Mouse (Mus musculus): ENCODE measurements around the gene Pmm1. TPM values are rescaled to one million over a fixed set of nuclear protein-coding genes. Genes with fewer than 3 reads are reported as not detected.

Gene Pmm1
- polyA plus RNA-seq, 1 experiment from 2014 or later = 100 TPM

GRCm38 (mm10) chr15:81950716-81951115 is 10.0 kb downstream of the Pmm1 start:
- no peaks in the 10 kb centered on the region for H3K9me3 ChIP-seq (ENCODE audit: control insufficient read depth, low read length)
- 87% methylated on average over 5 of the region's 5 CpGs for WGBS
- no peak overlapping the region for H3K4me3 ChIP-seq (replicated peaks; ENCODE audit: low read length)
- H3K27ac ChIP-seq (ENCODE audit: low read length) = no peak overlapping the region
- no peak for ATAC-seq
- H3K36me3 ChIP-seq (ENCODE audit: control insufficient read depth, insufficient read depth) = peaks cover 27% of the 10 kb centered on the region
- H3K4me2 ChIP-seq (ENCODE audit: low read length) = no peak overlapping the region
- H3K4me1 ChIP-seq (replicated peaks; ENCODE audit: control insufficient read depth, insufficient read depth, low read length) = no peaks in the 10 kb centered on the region
- no peak overlapping the region for H3K9ac ChIP-seq (replicated peaks; ENCODE audit: low read depth, low read length)
- no peaks in the 10 kb centered on the region for H3K27me3 ChIP-seq (replicated peaks; ENCODE audit: control insufficient read depth, insufficient read depth, low read length)

- no peak overlapping the region for H3K9ac ChIP-seq (replicated peaks; ENCODE audit: low read depth, low read length)
- H3K4me1 ChIP-seq (replicated peaks; ENCODE audit: control insufficient read depth, insufficient read depth, low read length) = no peaks in the 10 kb centered on the region
- no peak for ATAC-seq
These were observed 11.1 kb downstream of the Pmm1 start for GRCm38 (mm10) chr15:81949476-81950131.

DNA sequence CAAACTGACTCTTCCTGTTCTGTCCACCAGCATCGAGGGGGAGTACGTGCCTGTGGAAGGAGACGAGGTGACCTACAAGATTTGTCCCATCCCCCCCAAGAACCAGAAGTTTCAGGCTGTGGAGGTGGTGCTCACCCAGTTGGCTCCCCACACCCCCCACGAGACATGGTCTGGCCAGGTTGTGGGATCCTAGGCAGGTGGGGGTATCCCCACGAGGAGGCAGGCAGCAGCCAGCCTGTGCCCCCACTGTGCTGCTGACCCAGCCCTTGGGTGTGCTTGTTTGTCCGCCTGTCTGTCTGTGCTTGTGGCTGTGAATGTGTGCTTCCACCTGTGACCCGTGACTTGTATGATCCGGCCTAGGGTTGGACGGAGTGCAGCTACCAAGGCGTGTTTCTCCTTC is 11.7 kb downstream of the Pmm1 start:
- peaks cover 25% of the 10 kb centered on the region for H3K36me3 ChIP-seq (ENCODE audit: control insufficient read depth, insufficient read depth)
- 91% methylated on average over 10 of the region's 10 CpGs for WGBS
- no peaks in the 10 kb centered on the region for H3K4me1 ChIP-seq (replicated peaks; ENCODE audit: control insufficient read depth, insufficient read depth, low read length)
- H3K27ac ChIP-seq (ENCODE audit: low read length) = no peak overlapping the region
- no peaks in the 10 kb centered on the region for H3K27me3 ChIP-seq (replicated peaks; ENCODE audit: control insufficient read depth, insufficient read depth, low read length)
- no peak overlapping the region for H3K4me2 ChIP-seq (ENCODE audit: low read length)
- ATAC-seq = no peak
- H3K9me3 ChIP-seq (ENCODE audit: control insufficient read depth, low read length) = no peaks in the 10 kb centered on the region
- no peak overlapping the region for H3K9ac ChIP-seq (replicated peaks; ENCODE audit: low read depth, low read length)
- no peak overlapping the region for H3K4me3 ChIP-seq (replicated peaks; ENCODE audit: low read length)

More at GRCm38 (mm10) chr15:81949476-81950131, 11.1 kb downstream of the Pmm1 start:
- H3K27ac ChIP-seq (ENCODE audit: low read length) = no peak overlapping the region
- H3K27me3 ChIP-seq (replicated peaks; ENCODE audit: control insufficient read depth, insufficient read depth, low read length) = no peaks in the 10 kb centered on the region
- H3K4me3 ChIP-seq (replicated peaks; ENCODE audit: low read length) = no peak overlapping the region
- no peak overlapping the region for H3K4me2 ChIP-seq (ENCODE audit: low read length)
- H3K36me3 ChIP-seq (ENCODE audit: control insufficient read depth, insufficient read depth) = peaks cover 27% of the 10 kb centered on the region
- WGBS = 78% methylated on average over 11 of the region's 11 CpGs
- H3K9me3 ChIP-seq (ENCODE audit: control insufficient read depth, low read length) = no peaks in the 10 kb centered on the region

GRCm38 (mm10) chr15:81943176-81943749 is 17.5 kb downstream of the Pmm1 start:
- Histone ChIP-seq H3K4me3 (replicated peaks; ENCODE audit: low read length) (no peak overlapping the region), H3K9me3 (ENCODE audit: control insufficient read depth, low read length) (no peaks in the 10 kb centered on the region), H3K27ac (ENCODE audit: low read length) (no peak overlapping the region), H3K4me1 (replicated peaks; ENCODE audit: control insufficient read depth, insufficient read depth, low read length) (peaks cover 13% of the 10 kb centered on the region), H3K36me3 (ENCODE audit: control insufficient read depth, insufficient read depth) (peaks cover 8% of the 10 kb centered on the region), H3K27me3 (replicated peaks; ENCODE audit: control insufficient read depth, insufficient read depth, low read length) (no peaks in the 10 kb centered on the region), H3K4me2 (ENCODE audit: low read length) (no peak overlapping the region), H3K9ac (replicated peaks; ENCODE audit: low read depth, low read length) (no peak overlapping the region)
- WGBS = 15% methylated on average over 9 of the region's 9 CpGs
- no peak for ATAC-seq

DNA sequence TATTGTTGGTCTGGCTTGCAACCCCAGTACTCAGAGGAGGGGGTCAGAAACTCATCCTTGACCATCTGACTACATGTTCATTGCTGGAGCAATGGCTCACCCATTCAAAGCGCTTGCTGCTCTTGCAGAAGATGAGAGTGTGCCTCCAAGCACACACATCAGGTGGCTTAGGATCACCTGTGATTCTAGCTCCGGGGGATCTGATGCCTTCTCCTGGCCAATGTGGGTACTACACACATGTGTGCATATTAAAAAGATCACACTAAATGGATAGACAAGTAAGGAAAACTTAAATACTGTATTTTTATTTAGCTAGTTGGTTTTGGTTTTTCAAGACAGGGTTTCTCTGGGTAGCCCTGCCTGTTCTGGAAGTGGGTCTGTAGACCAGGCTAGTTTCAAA is 19.7 kb downstream of the Pmm1 start:
- Histone ChIP-seq H3K27me3 (replicated peaks; ENCODE audit: control insufficient read depth, insufficient read depth, low read length) (no peaks in the 10 kb centered on the region), H3K9ac (replicated peaks; ENCODE audit: low read depth, low read length) (no peak overlapping the region), H3K9me3 (ENCODE audit: control insufficient read depth, low read length) (no peaks in the 10 kb centered on the region), H3K4me1 (replicated peaks; ENCODE audit: control insufficient read depth, insufficient read depth, low read length) (peaks cover 35% of the 10 kb centered on the region), H3K36me3 (ENCODE audit: control insufficient read depth, insufficient read depth) (no peaks in the 10 kb centered on the region), H3K27ac (ENCODE audit: low read length) (no peak overlapping the region), H3K4me3 (replicated peaks; ENCODE audit: low read length) (no peak overlapping the region), H3K4me2 (ENCODE audit: low read length) (no peak overlapping the region)
- ATAC-seq = no peak
- 96% methylated on average over 2 of the region's 2 CpGs for WGBS

- no peak overlapping the region for H3K4me2 ChIP-seq (ENCODE audit: low read length)
- WGBS = 92% methylated on average over 5 of the region's 5 CpGs
These were observed 20.5 kb downstream of the Pmm1 start for GRCm38 (mm10) chr15:81940219-81940618.

DNA sequence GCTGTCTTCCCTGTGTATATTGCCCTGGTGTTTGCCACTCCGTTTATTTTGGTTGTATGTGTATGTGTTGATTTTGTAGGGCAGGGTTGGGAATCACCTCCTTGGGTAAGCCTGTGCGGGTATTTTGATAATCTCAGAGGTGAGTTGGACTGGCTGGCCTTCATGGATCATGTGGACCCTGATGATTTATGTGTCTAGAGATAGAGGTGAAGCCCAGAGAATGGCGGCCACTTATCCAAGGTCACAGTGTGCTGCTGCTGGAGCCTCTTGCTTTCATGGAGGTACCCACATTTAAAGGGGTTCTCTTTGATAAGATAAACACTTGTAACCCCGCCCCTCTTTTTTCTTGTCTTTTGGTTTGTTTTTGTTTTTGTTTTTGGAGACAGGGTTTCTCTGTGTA is 21.0 kb downstream of the Pmm1 start:
- no peak for ATAC-seq
- Histone ChIP-seq H3K4me3 (replicated peaks; ENCODE audit: low read length) (no peak overlapping the region), H3K36me3 (ENCODE audit: control insufficient read depth, insufficient read depth) (no peaks in the 10 kb centered on the region), H3K4me2 (ENCODE audit: low read length) (no peak overlapping the region), H3K9ac (replicated peaks; ENCODE audit: low read depth, low read length) (no peak overlapping the region), H3K9me3 (ENCODE audit: control insufficient read depth, low read length) (no peaks in the 10 kb centered on the region), H3K27me3 (replicated peaks; ENCODE audit: control insufficient read depth, insufficient read depth, low read length) (no peaks in the 10 kb centered on the region), H3K27ac (ENCODE audit: low read length) (no peak overlapping the region), H3K4me1 (replicated peaks; ENCODE audit: control insufficient read depth, insufficient read depth, low read length) (peaks cover 35% of the 10 kb centered on the region)
- 94% methylated on average over 4 of the region's 4 CpGs for WGBS

More at GRCm38 (mm10) chr15:81940219-81940618, 20.5 kb downstream of the Pmm1 start:
- H3K36me3 ChIP-seq (ENCODE audit: control insufficient read depth, insufficient read depth) = no peaks in the 10 kb centered on the region
- no peak overlapping the region for H3K9ac ChIP-seq (replicated peaks; ENCODE audit: low read depth, low read length)
- no peaks in the 10 kb centered on the region for H3K9me3 ChIP-seq (ENCODE audit: control insufficient read depth, low read length)
- H3K27ac ChIP-seq (ENCODE audit: low read length) = no peak overlapping the region
- no peak overlapping the region for H3K4me3 ChIP-seq (replicated peaks; ENCODE audit: low read length)
- H3K4me1 ChIP-seq (replicated peaks; ENCODE audit: control insufficient read depth, insufficient read depth, low read length) = peaks cover 35% of the 10 kb centered on the region
- H3K27me3 ChIP-seq (replicated peaks; ENCODE audit: control insufficient read depth, insufficient read depth, low read length) = no peaks in the 10 kb centered on the region
- ATAC-seq = no peak

DNA sequence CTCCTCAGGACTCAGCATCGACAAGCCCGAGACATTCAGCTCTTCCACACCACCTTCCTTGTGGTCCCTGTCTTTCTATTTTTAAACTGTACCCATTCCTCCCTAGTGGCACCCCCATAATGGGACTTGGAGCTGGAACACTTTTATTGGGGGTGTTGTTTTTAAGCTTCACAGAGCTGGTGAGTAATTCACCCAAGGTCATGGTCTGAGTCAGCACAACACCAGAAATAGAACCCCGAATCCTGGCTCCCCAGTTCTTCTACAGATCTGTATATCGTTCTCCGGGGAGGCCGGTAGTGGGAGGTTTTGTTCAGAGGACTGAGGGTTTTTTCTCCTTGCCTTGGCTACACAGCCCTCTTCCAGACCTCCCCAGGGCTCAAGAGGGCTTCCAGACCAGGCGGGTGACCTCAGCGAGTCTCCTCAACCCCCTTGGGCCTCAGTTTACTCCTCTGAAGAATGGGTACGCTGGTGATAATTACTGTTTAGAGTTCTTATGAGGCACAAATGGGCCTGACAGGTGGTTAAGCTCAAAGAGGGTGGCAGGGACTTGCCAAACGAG is 21.5 kb downstream of the Pmm1 start:
- H3K27me3 ChIP-seq (replicated peaks; ENCODE audit: control insufficient read depth, insufficient read depth, low read length) = no peaks in the 10 kb centered on the region
- H3K4me2 ChIP-seq (ENCODE audit: low read length) = no peak overlapping the region
- H3K27ac ChIP-seq (ENCODE audit: low read length) = no peak overlapping the region
- H3K9me3 ChIP-seq (ENCODE audit: control insufficient read depth, low read length) = no peaks in the 10 kb centered on the region
- peaks cover 35% of the 10 kb centered on the region for H3K4me1 ChIP-seq (replicated peaks; ENCODE audit: control insufficient read depth, insufficient read depth, low read length)
- H3K9ac ChIP-seq (replicated peaks; ENCODE audit: low read depth, low read length) = no peak overlapping the region
- no peak overlapping the region for H3K4me3 ChIP-seq (replicated peaks; ENCODE audit: low read length)
- 89% methylated on average over 10 of the region's 10 CpGs for WGBS
- no peak for ATAC-seq
- no peaks in the 10 kb centered on the region for H3K36me3 ChIP-seq (ENCODE audit: control insufficient read depth, insufficient read depth)

DNA sequence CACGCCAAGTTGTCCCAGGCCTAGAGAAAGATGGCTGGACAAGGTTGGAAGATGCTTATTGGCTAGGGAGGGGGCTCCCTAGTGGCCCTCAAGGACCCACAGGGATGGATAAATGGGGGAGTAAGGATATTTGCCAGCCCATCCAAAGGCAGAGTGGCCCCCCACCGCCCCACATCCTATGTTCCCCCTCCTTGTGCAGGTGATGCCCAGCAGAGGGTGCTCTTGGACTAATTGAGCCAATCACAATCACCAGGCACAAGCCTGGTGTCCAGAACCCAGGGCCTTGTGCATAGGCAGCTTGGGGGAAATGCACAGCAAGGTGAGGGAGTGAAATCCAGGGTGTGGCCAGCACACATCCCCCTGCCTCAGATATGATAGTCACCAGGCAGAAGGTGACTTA is 22.5 kb downstream of the Pmm1 start:
- Histone ChIP-seq H3K27me3 (replicated peaks; ENCODE audit: control insufficient read depth, insufficient read depth, low read length) (no peaks in the 10 kb centered on the region), H3K36me3 (ENCODE audit: control insufficient read depth, insufficient read depth) (no peaks in the 10 kb centered on the region), H3K4me2 (ENCODE audit: low read length) (peak overlapping the region; percentile 60), H3K9ac (replicated peaks; ENCODE audit: low read depth, low read length) (peak overlapping the region; percentile 82), H3K4me1 (replicated peaks; ENCODE audit: control insufficient read depth, insufficient read depth, low read length) (peaks cover 31% of the 10 kb centered on the region), H3K4me3 (replicated peaks; ENCODE audit: low read length) (peak overlapping the region; percentile 74), H3K27ac (ENCODE audit: low read length) (peak overlapping the region; percentile 80), H3K9me3 (ENCODE audit: control insufficient read depth, low read length) (no peaks in the 10 kb centered on the region)
- 31% methylated on average over 2 of the region's 2 CpGs for WGBS
- peak; percentile 15; the same call in 1 of the 2 replicates for ATAC-seq

All from forebrain, embryonic 16.5 days (tissue).